Mouse (Mus musculus) bone marrow macrophage, adult 2 months (primary cell): Measurements from ENCODE around the gene Homer2.

Source experiments
- CTCF ChIP-seq: IDR thresholded peaks from 2 replicates; pipeline ENCODE4 v1.5.1; 2012; ENCODE audit warnings: low read depth, mild to moderate bottlenecking, low read length, moderate library complexity
- POLR2A ChIP-seq: IDR thresholded peaks from 2 replicates; pipeline ENCODE4 v1.6.1; 2012; ENCODE audit warnings: mild to moderate bottlenecking, low read depth, low read length, borderline replicate concordance

DNA sequence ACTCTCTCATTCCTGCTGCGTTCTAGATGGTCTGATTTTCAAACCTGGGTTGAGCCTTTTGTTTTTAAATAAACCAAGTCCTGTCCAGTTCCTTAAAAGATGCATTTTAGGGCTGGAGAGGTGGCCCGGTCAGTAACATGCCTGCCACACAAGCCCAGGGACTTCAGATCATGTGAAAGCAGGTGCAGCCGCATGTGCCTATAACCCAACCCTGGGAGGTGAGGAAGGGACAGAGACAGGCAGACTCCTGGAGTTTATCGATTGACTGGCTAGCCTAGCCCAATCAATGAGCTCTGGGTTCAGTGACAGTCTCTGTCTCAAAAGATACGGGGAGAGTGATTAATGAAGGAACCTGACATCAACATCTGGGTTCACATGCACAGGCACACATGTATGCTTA lies 146.1 kb downstream of the Homer2 start:
- TF ChIP-seq CTCF (no peak), POLR2A (no peak)
